Mouse (Mus musculus): ENCODE measurements at regions not wholly inside any gene's neighbourhood (a gene's known extent, or its start where the extent isn't known, plus 50 kb on each side); places are given as distances from the start of the nearest gene placed in this dataset.

- Histone ChIP-seq H3K27me3 (ENCODE audit: control insufficient read depth, insufficient read depth, low read length) (peaks cover 6% of the 10 kb centered on the region; the same call in 1 of the 2 replicates), H3K4me2 (replicated peaks; ENCODE audit: low read depth, low read length) (no peak overlapping the region), H3K27ac (ENCODE audit: low read depth, low read length) (no peak overlapping the region), H3K4me3 (ENCODE audit: low read length) (no peak overlapping the region), H3K9ac (ENCODE audit: low read depth, low read length) (no peak overlapping the region), H3K4me1 (ENCODE audit: control insufficient read depth, insufficient read depth, low read length) (peaks cover 13% of the 10 kb centered on the region), H3K36me3 (ENCODE audit: control insufficient read depth, insufficient read depth, low read length) (no peaks in the 10 kb centered on the region), H3K9me3 (ENCODE audit: control insufficient read depth, low read length) (no peaks in the 10 kb centered on the region)
- 79% methylated on average over 4 of the region's 4 CpGs for WGBS
- ATAC-seq (ENCODE audit: low FRiP score, low TSS enrichment): no peak
Measured at GRCm38 (mm10) chr2:50003866-50004265, 62.4 kb upstream of the Lypd6 start.

DNA sequence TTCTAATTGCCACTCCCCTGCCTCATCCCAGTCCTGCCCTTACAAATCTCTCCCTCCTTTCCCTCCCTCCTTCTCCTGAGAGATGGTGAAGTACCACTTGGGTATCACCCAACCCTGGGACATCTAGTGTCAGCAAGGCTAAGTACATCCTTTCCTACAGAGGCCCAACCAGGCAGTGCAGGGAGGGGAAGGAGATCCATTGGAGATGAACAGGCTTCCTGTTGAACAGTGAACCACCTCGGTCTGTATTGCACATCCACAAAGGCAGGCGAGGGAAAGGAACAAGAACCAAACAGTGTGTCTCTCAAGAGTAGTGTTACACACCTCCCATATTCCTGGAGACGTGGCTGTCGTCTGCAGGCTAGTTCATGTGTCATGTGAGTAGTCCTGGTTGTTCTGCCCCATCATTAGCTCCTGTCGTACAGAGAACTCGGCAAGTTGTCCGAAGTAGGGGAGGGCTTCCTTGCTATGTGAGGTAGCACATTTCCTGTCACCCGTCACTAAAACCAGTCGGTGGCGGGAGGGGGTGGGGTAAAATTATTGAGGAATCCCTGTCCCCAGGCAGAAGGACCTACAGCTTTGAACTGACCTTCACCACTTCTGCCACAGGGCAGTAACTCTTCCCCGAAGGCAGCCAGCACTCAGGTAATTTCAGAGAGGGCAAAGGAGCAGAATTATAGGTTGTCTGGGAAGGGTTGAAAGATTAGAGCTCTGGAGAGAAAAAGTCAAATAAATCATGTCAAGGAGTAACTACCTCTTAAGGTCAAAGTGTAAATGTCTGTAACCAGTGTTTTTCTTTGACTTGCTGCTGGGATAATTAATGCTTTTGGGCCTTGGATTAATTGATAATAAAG lies 61.3 kb upstream of the Lypd6 start:
- peak; percentile 77 for ATAC-seq (ENCODE audit: low FRiP score, low TSS enrichment)
- no peak overlapping the region for H3K27ac ChIP-seq (ENCODE audit: low read depth, low read length)

GRCm38 (mm10) chr2:50008282-50008681 lies 57.9 kb upstream of the Lypd6 start:
- no peaks in the 10 kb centered on the region for H3K36me3 ChIP-seq (ENCODE audit: control insufficient read depth, insufficient read depth, low read length)
- 59% methylated on average over 5 of the region's 5 CpGs for WGBS
- peaks cover 10% of the 10 kb centered on the region; the same call in 1 of the 2 replicates for H3K4me1 ChIP-seq (ENCODE audit: control insufficient read depth, insufficient read depth, low read length)
- H3K4me3 ChIP-seq (ENCODE audit: low read length): no peak overlapping the region
- no peak overlapping the region for H3K9ac ChIP-seq (ENCODE audit: low read depth, low read length)
- no peak overlapping the region for H3K4me2 ChIP-seq (replicated peaks; ENCODE audit: low read depth, low read length)
- H3K9me3 ChIP-seq (ENCODE audit: control insufficient read depth, low read length): no peaks in the 10 kb centered on the region
- H3K27ac ChIP-seq (ENCODE audit: low read depth, low read length): no peak overlapping the region
- peaks cover 6% of the 10 kb centered on the region; the same call in 1 of the 2 replicates for H3K27me3 ChIP-seq (ENCODE audit: control insufficient read depth, insufficient read depth, low read length)
- ATAC-seq (ENCODE audit: low FRiP score, low TSS enrichment): no peak

More for the DNA sequence above, 61.3 kb upstream of the Lypd6 start:
- 12% methylated on average over 11 of the region's 11 CpGs for WGBS
- H3K9ac ChIP-seq (ENCODE audit: low read depth, low read length): no peak overlapping the region
- peaks cover 13% of the 10 kb centered on the region for H3K4me1 ChIP-seq (ENCODE audit: control insufficient read depth, insufficient read depth, low read length)
- no peak overlapping the region for H3K4me3 ChIP-seq (ENCODE audit: low read length)
- H3K9me3 ChIP-seq (ENCODE audit: control insufficient read depth, low read length): no peaks in the 10 kb centered on the region
- H3K4me2 ChIP-seq (replicated peaks; ENCODE audit: low read depth, low read length): peak overlapping the region; percentile 12; the same call in 1 of the 2 replicates
- H3K36me3 ChIP-seq (ENCODE audit: control insufficient read depth, insufficient read depth, low read length): no peaks in the 10 kb centered on the region
- H3K27me3 ChIP-seq (ENCODE audit: control insufficient read depth, insufficient read depth, low read length): peaks cover 6% of the 10 kb centered on the region; the same call in 1 of the 2 replicates

DNA sequence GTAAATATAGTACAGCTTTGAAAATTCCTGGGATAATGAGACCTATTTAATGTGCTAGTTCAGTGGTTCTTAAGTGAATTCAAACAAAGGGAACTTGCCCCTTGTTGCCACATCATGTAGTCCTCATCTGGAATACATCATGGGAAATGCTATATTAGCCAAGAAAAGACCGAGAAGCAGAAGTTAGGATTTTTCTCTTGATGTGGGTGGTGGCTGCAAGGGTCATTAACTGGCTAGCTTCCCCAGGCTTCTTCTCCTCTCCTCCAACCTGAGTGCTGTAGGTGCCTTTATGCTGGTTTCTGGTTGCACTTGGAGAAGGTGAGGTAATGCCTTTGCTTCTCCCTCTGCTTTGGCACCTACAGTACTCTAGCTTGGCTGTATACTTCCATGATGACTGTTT lies 55.8 kb upstream of the Lypd6 start:
- no peak for ATAC-seq (ENCODE audit: low FRiP score, low TSS enrichment)
- no peak overlapping the region for H3K4me2 ChIP-seq (replicated peaks; ENCODE audit: low read depth, low read length)

DNA sequence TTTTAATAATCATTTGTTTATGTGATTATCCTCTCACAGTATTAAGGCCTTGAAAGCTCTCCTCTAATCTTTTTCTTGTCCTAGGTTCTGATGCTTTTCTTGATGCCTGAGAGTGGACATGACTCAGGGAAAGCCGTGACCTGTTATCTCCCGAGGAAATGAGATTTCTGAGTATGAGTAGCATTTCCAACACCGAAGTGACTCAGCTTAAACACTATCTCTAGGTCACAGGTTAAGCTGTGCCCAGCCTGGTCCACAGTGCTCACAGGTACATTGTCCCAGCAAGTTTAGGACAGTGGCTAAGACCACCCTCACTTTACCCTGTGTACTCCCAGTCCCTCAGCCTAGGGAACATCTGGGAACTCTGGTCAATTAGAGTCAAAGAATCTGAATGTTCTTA lies 53.9 kb upstream of the Lypd6 start:
- Histone ChIP-seq H3K27ac (ENCODE audit: low read depth, low read length) (no peak overlapping the region), H3K4me2 (replicated peaks; ENCODE audit: low read depth, low read length) (no peak overlapping the region)
- WGBS: 76% methylated on average over 3 of the region's 3 CpGs

More for the DNA sequence above, 55.8 kb upstream of the Lypd6 start:
- Histone ChIP-seq H3K36me3 (ENCODE audit: control insufficient read depth, insufficient read depth, low read length) (no peaks in the 10 kb centered on the region), H3K27me3 (ENCODE audit: control insufficient read depth, insufficient read depth, low read length) (peaks cover 6% of the 10 kb centered on the region; the same call in 1 of the 2 replicates), H3K4me1 (ENCODE audit: control insufficient read depth, insufficient read depth, low read length) (0 out of 2 replicates have a peak, but pooled peaks cover 3% of the 10 kb centered on the region), H3K9ac (ENCODE audit: low read depth, low read length) (no peak overlapping the region), H3K4me3 (ENCODE audit: low read length) (no peak overlapping the region), H3K9me3 (ENCODE audit: control insufficient read depth, low read length) (no peaks in the 10 kb centered on the region), H3K27ac (ENCODE audit: low read depth, low read length) (no peak overlapping the region)
- 32% methylated on average over 1 of the region's 1 CpGs for WGBS

GRCm38 (mm10) chr2:50013248-50013647 lies 53.0 kb upstream of the Lypd6 start:
- Histone ChIP-seq H3K9me3 (ENCODE audit: control insufficient read depth, low read length) (no peaks in the 10 kb centered on the region), H3K9ac (ENCODE audit: low read depth, low read length) (no peak overlapping the region)
- no peak for ATAC-seq (ENCODE audit: low FRiP score, low TSS enrichment)

More for the DNA sequence above, 53.9 kb upstream of the Lypd6 start:
- no peaks in the 10 kb centered on the region for H3K36me3 ChIP-seq (ENCODE audit: control insufficient read depth, insufficient read depth, low read length)
- no peak overlapping the region for H3K4me3 ChIP-seq (ENCODE audit: low read length)
- no peak overlapping the region for H3K9ac ChIP-seq (ENCODE audit: low read depth, low read length)
- peaks cover 6% of the 10 kb centered on the region; the same call in 1 of the 2 replicates for H3K27me3 ChIP-seq (ENCODE audit: control insufficient read depth, insufficient read depth, low read length)
- no peaks in the 10 kb centered on the region for H3K4me1 ChIP-seq (ENCODE audit: control insufficient read depth, insufficient read depth, low read length)
- no peak for ATAC-seq (ENCODE audit: low FRiP score, low TSS enrichment)
- H3K9me3 ChIP-seq (ENCODE audit: control insufficient read depth, low read length): no peaks in the 10 kb centered on the region

DNA sequence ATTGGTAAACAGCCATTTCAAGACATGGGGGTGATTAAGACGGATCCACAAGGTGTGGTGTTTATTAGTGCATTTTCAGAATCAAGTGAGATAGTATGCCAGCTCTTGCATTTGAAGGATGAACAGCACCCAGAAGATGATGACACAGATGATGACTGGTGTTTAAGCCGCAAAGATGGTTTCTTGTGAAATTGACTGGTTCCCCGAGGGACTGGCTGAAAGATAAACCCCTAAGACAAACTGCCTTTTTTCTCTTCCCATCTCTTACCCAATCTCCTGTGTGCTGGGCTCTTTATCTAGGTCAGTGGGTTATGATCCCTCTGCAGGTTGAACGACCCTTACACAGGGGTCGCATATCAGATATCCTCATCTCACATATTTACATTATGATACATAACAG lies 52.3 kb upstream of the Lypd6 start:
- Histone ChIP-seq H3K9ac (ENCODE audit: low read depth, low read length) (no peak overlapping the region), H3K9me3 (ENCODE audit: control insufficient read depth, low read length) (no peaks in the 10 kb centered on the region), H3K4me2 (replicated peaks; ENCODE audit: low read depth, low read length) (no peak overlapping the region), H3K36me3 (ENCODE audit: control insufficient read depth, insufficient read depth, low read length) (no peaks in the 10 kb centered on the region), H3K4me3 (ENCODE audit: low read length) (no peak overlapping the region), H3K27me3 (ENCODE audit: control insufficient read depth, insufficient read depth, low read length) (no peaks in the 10 kb centered on the region), H3K27ac (ENCODE audit: low read depth, low read length) (no peak overlapping the region), H3K4me1 (ENCODE audit: control insufficient read depth, insufficient read depth, low read length) (no peaks in the 10 kb centered on the region)
- whole genome bisulfite sequencing: 85% methylated on average over 5 of the region's 5 CpGs
- ATAC-seq (ENCODE audit: low FRiP score, low TSS enrichment): no peak

More at GRCm38 (mm10) chr2:50013248-50013647, 53.0 kb upstream of the Lypd6 start:
- H3K4me2 ChIP-seq (replicated peaks; ENCODE audit: low read depth, low read length): no peak overlapping the region
- no peak overlapping the region for H3K4me3 ChIP-seq (ENCODE audit: low read length)
- WGBS: 85% methylated on average over 6 of the region's 6 CpGs
- H3K27ac ChIP-seq (ENCODE audit: low read depth, low read length): no peak overlapping the region
- peaks cover 2% of the 10 kb centered on the region; the same call in 1 of the 2 replicates for H3K27me3 ChIP-seq (ENCODE audit: control insufficient read depth, insufficient read depth, low read length)
- H3K4me1 ChIP-seq (ENCODE audit: control insufficient read depth, insufficient read depth, low read length): no peaks in the 10 kb centered on the region
- H3K36me3 ChIP-seq (ENCODE audit: control insufficient read depth, insufficient read depth, low read length): no peaks in the 10 kb centered on the region

DNA sequence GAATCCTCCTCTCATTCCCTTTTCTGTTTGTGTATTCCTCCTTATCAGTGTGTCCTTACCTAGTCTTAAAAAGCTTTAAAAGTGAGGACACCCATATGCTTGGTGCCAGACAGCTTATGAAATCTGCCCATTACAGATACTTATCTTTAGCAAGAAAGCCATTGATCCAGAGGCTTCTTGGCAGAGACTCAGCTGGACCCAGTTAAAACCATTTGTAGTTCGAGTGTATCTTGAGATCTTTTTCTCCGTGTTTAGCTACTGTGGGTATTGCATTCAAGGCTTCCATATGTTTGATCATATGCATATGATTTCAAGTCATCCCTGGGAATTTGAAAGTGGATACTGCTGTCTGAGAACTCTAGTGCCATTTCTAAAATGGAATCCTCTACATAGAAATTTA lies 51.5 kb upstream of the Lypd6 start:
- H3K27ac ChIP-seq (ENCODE audit: low read depth, low read length): no peak overlapping the region
- no peaks in the 10 kb centered on the region for H3K27me3 ChIP-seq (ENCODE audit: control insufficient read depth, insufficient read depth, low read length)
- H3K4me1 ChIP-seq (ENCODE audit: control insufficient read depth, insufficient read depth, low read length): no peaks in the 10 kb centered on the region
- no peaks in the 10 kb centered on the region for H3K9me3 ChIP-seq (ENCODE audit: control insufficient read depth, low read length)
- WGBS: 71% methylated on average over 2 of the region's 2 CpGs
- H3K9ac ChIP-seq (ENCODE audit: low read depth, low read length): no peak overlapping the region
- no peak overlapping the region for H3K4me2 ChIP-seq (replicated peaks; ENCODE audit: low read depth, low read length)
- H3K36me3 ChIP-seq (ENCODE audit: control insufficient read depth, insufficient read depth, low read length): no peaks in the 10 kb centered on the region
- H3K4me3 ChIP-seq (ENCODE audit: low read length): no peak overlapping the region
- ATAC-seq (ENCODE audit: low FRiP score, low TSS enrichment): no peak
